24 mouse cellular contexts compared by ENCODE assay signal in the genomic region with DNA sequence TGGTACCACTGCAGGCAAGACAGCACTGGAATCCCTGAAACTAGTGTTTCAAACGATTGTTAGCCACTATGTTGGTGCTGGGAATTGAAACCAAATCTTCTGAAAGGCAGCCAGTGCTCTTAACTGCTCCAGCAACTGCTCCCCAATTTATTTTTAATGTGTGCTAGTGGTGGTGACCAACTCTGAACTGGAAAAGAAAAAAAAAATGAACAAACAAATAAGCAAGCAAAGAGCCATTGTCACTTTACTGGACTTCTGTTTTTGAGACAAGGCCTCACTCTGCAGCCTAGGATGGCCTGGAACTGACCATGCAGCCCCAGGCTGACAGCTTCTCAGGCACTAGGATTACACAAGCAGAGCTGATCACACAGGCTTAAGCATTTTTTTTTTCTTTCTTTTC. TPM values are rescaled to one million over a fixed set of nuclear protein-coding genes. Genes with fewer than 3 reads are reported as not detected.
A peak's percentile ranks its signal among the peaks of the same experiment; 100 is the strongest.
DNase-seq lines count a peak whose midpoint lies in the region; ATAC-seq lines count a peak whose summit lies in the region.
"Had no signal": no experiment of that assay in that cellular context is flagged by ENCODE, and none has a peak within 500 bp of the region (broad histone marks: within the 10 kb centered on the region; RNA-seq: fewer than 3 reads in every experiment).

No protein-coding gene starts in this region.

- no peak for ATAC-seq in monocyte, adult 5-6 weeks (replicated peaks; ENCODE audit: insufficient number of reproducible peaks, low FRiP score, low TSS enrichment, poor library complexity, severe bottlenecking)
- ATAC-seq: forebrain, embryonic 14.5 days; forebrain, embryonic 16.5 days had no signal

- 71% methylated on average over 1 of the region's 1 CpGs for WGBS in heart, embryonic 10.5 days

- no peaks in the 10 kb centered on the region for H3K9me3 ChIP-seq in heart, embryonic 10.5 days
- H3K9me3 ChIP-seq: embryonic facial prominence, embryonic 13.5 days; embryonic facial prominence, embryonic 15.5 days; forebrain, embryonic 10.5 days; forebrain, embryonic 12.5 days had no signal

- H3K36me3 ChIP-seq in heart, embryonic 10.5 days: no peaks in the 10 kb centered on the region
- H3K36me3 ChIP-seq: embryonic facial prominence, embryonic 13.5 days; embryonic facial prominence, embryonic 15.5 days; forebrain, embryonic 10.5 days; forebrain, embryonic 12.5 days had no signal

- DNase-seq in heart, adult 11 months: peak; percentile 68
- DNase-seq in heart, embryonic 10.5 days (ENCODE audit: low spot score): no peak
- DNase-seq in layer of hippocampus, adult 9-11 months: peak; percentile 29
- no peak for DNase-seq in layer of hippocampus, postnatal 36 days
- DNase-seq in adipocyte (ENCODE audit: low spot score): peak; percentile 54
- DNase-seq: adrenal gland, adult 8-10 months; adrenal gland, postnatal 14 days; adrenal gland, postnatal 36 days; cerebellum, adult 11 months; cerebellum, adult 18-20 months; cerebellum, adult 8-10 months; cerebellum, adult 9-11 months; cerebellum, postnatal 14 days; cerebellum, postnatal 36 days; embryo, embryonic 11 days had no signal

- H3K27me3 ChIP-seq in heart, embryonic 10.5 days (ENCODE audit: insufficient read depth, poor library complexity, severe bottlenecking): no peaks in the 10 kb centered on the region
- H3K27me3 ChIP-seq: embryonic facial prominence, embryonic 13.5 days; embryonic facial prominence, embryonic 15.5 days; forebrain, embryonic 12.5 days had no signal

- H3K4me1 ChIP-seq in heart, embryonic 10.5 days: peaks cover 6% of the 10 kb centered on the region; the same call in 1 of the 2 replicates
- H3K4me1 ChIP-seq in brown adipose tissue, adult 24 weeks (ENCODE audit: control insufficient read depth, insufficient read depth, insufficient read length, low read length): no peaks in the 10 kb centered on the region
- H3K4me1 ChIP-seq: embryonic facial prominence, embryonic 13.5 days; embryonic facial prominence, embryonic 15.5 days; forebrain, embryonic 10.5 days; forebrain, embryonic 12.5 days had no signal

- H3K4me3 ChIP-seq in heart, embryonic 10.5 days: no peak overlapping the region
- H3K4me3 ChIP-seq in brown adipose tissue, adult 24 weeks (ENCODE audit: insufficient read depth, low read depth, low read length): no peak overlapping the region
- H3K4me3 ChIP-seq: embryonic facial prominence, embryonic 13.5 days; embryonic facial prominence, embryonic 15.5 days; erythroblast, embryonic 14.5 days; forebrain, embryonic 10.5 days; forebrain, embryonic 12.5 days had no signal

- no peak overlapping the region for H3K27ac ChIP-seq in heart, embryonic 10.5 days
- 0 out of 2 replicates have a peak overlapping the region, but pooled peaks have one; percentile 13 for H3K27ac ChIP-seq in brown adipose tissue, adult 24 weeks (replicated peaks; ENCODE audit: low read depth, low read length)
- H3K27ac ChIP-seq: embryonic facial prominence, embryonic 13.5 days; embryonic facial prominence, embryonic 15.5 days; forebrain, embryonic 10.5 days; forebrain, embryonic 12.5 days had no signal

RNA-seq across cellular contexts. Expression of gene Slc16a1, which starts 16.6 kb away (rescaled TPM):
- polyA plus RNA-seq in heart, embryonic 10.5 days (2016; fragmentation: Nextera tagmentation; extraction: Ambion mirVana): 76.5 and 91.2 TPM in 2 replicates
- 10 to 100 TPM; 24.1 to 29.1 TPM for total RNA-seq in layer of hippocampus, postnatal 36 days (2021)
- polyA plus RNA-seq in brown adipose tissue, adult 24 weeks (2012; ENCODE audit: insufficient read depth, insufficient read length, missing spikeins): 185 and 208 TPM in 2 replicates
- total RNA-seq in monocyte, adult 5-6 weeks (2017): 4.8 to 7.0 TPM (median 6.2 TPM) in 3 replicates

Comparison
In these comparisons a context has a peak if more than half of its experiments do, and no peak if none do; other contexts are left out.
1. DNase-seq: peak in heart, adult 11 months (single experiment), layer of hippocampus, adult 9-11 months (single experiment) and adipocyte (single experiment); none in heart, embryonic 10.5 days (single experiment) and layer of hippocampus, postnatal 36 days (0 of 2).